Mouse (Mus musculus) limb, embryonic 11.5 days (tissue): Measurements from ENCODE around the gene Usp2. TPM values are rescaled to one million over a fixed set of nuclear protein-coding genes. Genes with fewer than 3 reads are reported as not detected.
A peak's percentile ranks its signal among the peaks of the same experiment; 100 is the strongest.

Experiments used
- ATAC-seq: fragments of 200-750 bp; cut with Nextera tagmentation; 2 replicates; pipeline ENCODE4 v1.8.0; 2017; ENCODE audit warnings: low read depth; ENCODE audit not compliant: insufficient number of reproducible peaks, low FRiP score, low TSS enrichment
- DNase-seq: peaks from one replicate; pipeline ENCODE4 v3.0.0-alpha.2; 2015; ENCODE audit warnings: low spot score
- H3K27ac ChIP-seq: fragments of 300-500 bp; sonication (generic); replicated peaks from 2 replicates; pipeline ENCODE4 v1.5.1; 2014; ENCODE audit warnings: low read depth, mild to moderate bottlenecking, low read length
- H3K27me3 ChIP-seq: fragments of 300-500 bp; sonication (generic); 2 replicates; pipeline ENCODE4 v1.6.1; 2014; ENCODE audit warnings: mild to moderate bottlenecking, low read length, mixed read lengths; ENCODE audit not compliant: control insufficient read depth, insufficient read depth
- H3K36me3 ChIP-seq: fragments of 300-500 bp; sonication (generic); 2 replicates; pipeline ENCODE4 v1.6.1; 2014; ENCODE audit warnings: mild to moderate bottlenecking, low read length, moderate library complexity, mixed read lengths; ENCODE audit not compliant: control insufficient read depth, insufficient read depth
- H3K4me1 ChIP-seq: fragments of 300-500 bp; sonication (generic); 2 replicates; pipeline ENCODE4 v1.6.1; 2014; ENCODE audit warnings: low read length, mixed read lengths; ENCODE audit not compliant: control insufficient read depth, insufficient read depth
- H3K4me2 ChIP-seq: fragments of 300-500 bp; sonication (generic); 2 replicates; pipeline ENCODE4 v1.6.1; 2014; ENCODE audit warnings: low read depth, mild to moderate bottlenecking, moderate library complexity; ENCODE audit not compliant: severe bottlenecking
- H3K4me3 ChIP-seq: fragments of 300-500 bp; sonication (generic); 2 replicates; pipeline ENCODE4 v1.5.1; 2014; ENCODE audit warnings: low read depth, low read length
- H3K9ac ChIP-seq: fragments of 300-500 bp; sonication (generic); 2 replicates; pipeline ENCODE4 v1.6.1; 2014; ENCODE audit warnings: mild to moderate bottlenecking, low read length
- H3K9me3 ChIP-seq: fragments of 300-500 bp; sonication (generic); 2 replicates; pipeline ENCODE4 v1.6.1; 2016; ENCODE audit warnings: low read length; ENCODE audit not compliant: control insufficient read depth
- WGBS: fragments of 180-500 bp; shearing (Covaris S2); extraction: QIAGEN DNeasy Blood & Tissue Kit; methylation state at CpG from one replicate; pipeline ENCODE4 v1.1.7; 2014; 5-methylcytosine and 5-hydroxymethylcytosine counted together
- polyA plus RNA-seq: library from polyadenylated mRNA; unstranded; fragments of >200 nt; fragmentation: Nextera tagmentation; extraction: Ambion mirVana; gene quantifications from 2 replicates; pipeline ENCODE4 v1.2.1, GENCODE M21; 2014

The Usp2 gene
- polyA plus RNA-seq, 1 experiment from 2014 or later: 8.7 TPM

GRCm38 (mm10) chr9:44043708-44044425, 23.0 kb upstream of the Usp2 start:
- 2% methylated on average over 23 of the region's 23 CpGs for WGBS
- no peaks in the 10 kb centered on the region for H3K9me3 ChIP-seq
- ATAC-seq: no peak
- peak overlapping the region; percentile 62 for H3K4me2 ChIP-seq
- H3K4me1 ChIP-seq: peaks cover 4% of the 10 kb centered on the region; the same call in 1 of the 2 replicates
- H3K9ac ChIP-seq: no peak overlapping the region
- no peak overlapping the region for H3K27ac ChIP-seq
- peak overlapping the region; percentile 26 for H3K4me3 ChIP-seq
- H3K27me3 ChIP-seq: peaks cover 29% of the 10 kb centered on the region
- DNase-seq: no peak
- no peaks in the 10 kb centered on the region for H3K36me3 ChIP-seq

DNA sequence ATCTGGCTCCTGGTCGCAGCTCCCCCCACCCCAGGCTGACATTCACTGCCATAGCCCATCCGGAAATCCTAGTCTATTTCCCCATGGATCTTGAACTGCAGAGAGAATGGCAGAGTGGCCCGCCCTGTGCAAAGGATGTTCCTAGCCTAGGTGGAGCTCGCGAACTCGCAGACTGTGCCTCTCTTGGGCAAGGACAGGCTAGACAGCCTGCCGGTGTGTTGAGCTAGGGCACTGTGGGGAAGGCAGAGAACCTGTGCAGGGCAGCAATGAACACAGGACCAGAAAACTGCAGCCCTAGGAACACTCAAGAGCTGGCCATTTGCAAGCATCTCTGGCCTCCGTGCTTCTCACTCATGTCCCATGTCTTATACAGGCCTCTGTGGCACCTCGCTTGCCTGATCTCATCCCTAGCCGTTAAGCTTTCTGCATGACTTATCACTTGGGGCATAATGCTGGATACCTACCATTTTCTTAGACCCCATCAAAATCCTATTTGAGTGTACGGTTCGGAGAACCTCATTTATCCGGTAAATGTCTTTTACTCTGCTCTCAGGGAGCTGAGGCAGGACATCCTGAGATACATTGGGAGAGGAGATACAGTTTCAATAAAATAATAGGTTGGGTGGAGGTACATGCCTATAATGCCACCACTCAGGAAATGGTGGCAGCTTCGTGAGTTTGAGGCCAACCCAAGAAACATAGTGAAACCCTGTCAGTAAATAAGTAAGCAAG, 22.2 kb upstream of the Usp2 start:
- H3K4me2 ChIP-seq: no peak overlapping the region
- H3K4me1 ChIP-seq: peaks cover 4% of the 10 kb centered on the region; the same call in 1 of the 2 replicates
- 43% methylated on average over 14 of the region's 14 CpGs for WGBS
- no peaks in the 10 kb centered on the region for H3K9me3 ChIP-seq
- peaks cover 29% of the 10 kb centered on the region for H3K27me3 ChIP-seq
- ATAC-seq (no peak), DNase-seq (peak; percentile 25)
- no peaks in the 10 kb centered on the region for H3K36me3 ChIP-seq
- H3K27ac ChIP-seq: no peak overlapping the region
- no peak overlapping the region for H3K4me3 ChIP-seq
- no peak overlapping the region for H3K9ac ChIP-seq

DNA sequence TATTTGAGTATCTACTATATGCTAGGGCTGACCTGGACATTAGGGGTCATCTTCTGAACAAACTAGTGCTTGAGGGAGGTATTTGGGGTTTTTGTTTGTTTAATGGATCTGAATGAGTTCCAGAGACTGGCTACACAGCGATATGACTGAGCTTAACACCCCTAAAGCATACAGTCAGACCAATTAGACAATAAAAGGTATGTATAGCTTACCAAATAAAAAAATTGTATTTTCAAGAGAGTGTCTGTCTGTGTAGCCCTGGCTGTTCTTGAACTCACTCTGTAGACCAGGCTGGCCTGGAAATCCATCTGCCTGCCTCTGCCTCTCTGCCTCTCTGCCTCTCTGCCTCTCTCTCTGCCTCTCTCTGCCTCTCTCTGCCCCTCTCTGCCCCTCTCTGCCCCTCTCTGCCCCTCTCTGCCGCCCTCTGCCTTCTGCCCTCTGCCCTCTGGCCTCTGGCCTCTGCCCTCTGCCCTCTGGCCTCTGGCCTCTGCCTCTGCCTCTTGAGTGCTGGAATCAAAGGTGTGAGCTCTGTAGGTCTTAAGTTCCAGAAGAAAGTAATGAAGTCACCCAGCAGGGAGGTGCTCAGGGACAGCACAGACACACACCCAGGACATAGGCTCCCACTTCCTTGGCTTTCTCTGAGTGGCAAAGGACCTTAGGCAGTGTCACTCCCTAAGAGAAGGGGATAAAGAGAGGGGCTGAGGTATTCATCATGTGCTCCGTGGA, 21.5 kb upstream of the Usp2 start:
- peaks cover 4% of the 10 kb centered on the region; the same call in 1 of the 2 replicates for H3K4me1 ChIP-seq
- H3K36me3 ChIP-seq: no peaks in the 10 kb centered on the region
- H3K9me3 ChIP-seq: no peaks in the 10 kb centered on the region
- no peak overlapping the region for H3K4me3 ChIP-seq
- DNase-seq: no peak
- no peak for ATAC-seq
- peaks cover 29% of the 10 kb centered on the region for H3K27me3 ChIP-seq
- no peak overlapping the region for H3K4me2 ChIP-seq
- 76% methylated on average over 3 of the region's 3 CpGs for WGBS
- no peak overlapping the region for H3K27ac ChIP-seq
- no peak overlapping the region for H3K9ac ChIP-seq

DNA sequence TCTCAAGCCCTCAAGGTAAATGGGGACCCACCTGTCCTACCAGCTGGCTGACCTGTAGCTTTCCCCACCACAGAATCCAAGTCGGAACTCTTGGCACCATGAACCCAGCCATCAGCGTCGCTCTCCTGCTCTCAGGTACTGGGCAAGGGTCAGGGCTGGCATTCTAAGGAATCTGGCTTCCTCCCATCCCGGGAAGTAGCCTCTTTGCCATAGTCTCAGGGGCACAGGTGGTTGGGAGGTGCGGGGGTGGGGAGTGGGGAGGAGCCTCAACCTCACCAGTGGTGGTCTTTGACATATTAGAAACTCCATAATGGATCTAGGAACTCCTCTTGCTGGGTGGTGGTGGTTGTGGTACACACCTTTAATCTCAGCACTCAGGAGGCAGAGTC, 20.9 kb upstream of the Usp2 start:
- Histone ChIP-seq H3K4me3 (no peak overlapping the region), H3K9me3 (no peaks in the 10 kb centered on the region), H3K9ac (no peak overlapping the region), H3K4me1 (peaks cover 4% of the 10 kb centered on the region; the same call in 1 of the 2 replicates), H3K27ac (no peak overlapping the region), H3K4me2 (no peak overlapping the region), H3K27me3 (peaks cover 29% of the 10 kb centered on the region), H3K36me3 (no peaks in the 10 kb centered on the region)
- ATAC-seq (no peak), DNase-seq (no peak)
- WGBS: 81% methylated on average over 5 of the region's 5 CpGs

DNA sequence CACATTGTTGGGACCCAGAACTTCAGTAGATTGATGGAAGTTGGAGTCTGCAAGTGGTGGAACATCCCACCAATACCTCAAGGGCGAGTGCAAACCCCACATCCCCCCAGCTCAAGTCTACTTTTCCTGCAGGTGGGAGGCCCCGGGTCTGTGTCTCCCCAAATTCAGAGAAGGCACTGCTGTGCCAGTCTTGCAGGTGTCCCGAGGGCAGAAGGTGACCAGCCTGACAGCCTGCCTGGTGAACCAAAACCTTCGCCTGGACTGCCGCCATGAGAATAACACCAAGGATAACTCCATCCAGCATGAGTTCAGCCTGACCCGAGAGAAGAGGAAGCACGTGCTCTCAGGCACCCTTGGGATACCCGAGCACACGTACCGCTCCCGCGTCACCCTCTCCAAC, 20.4 kb upstream of the Usp2 start:
- DNase-seq (no peak), ATAC-seq (no peak)
- no peaks in the 10 kb centered on the region for H3K9me3 ChIP-seq
- no peak overlapping the region for H3K4me2 ChIP-seq
- peaks cover 29% of the 10 kb centered on the region for H3K27me3 ChIP-seq
- no peak overlapping the region for H3K4me3 ChIP-seq
- no peaks in the 10 kb centered on the region for H3K36me3 ChIP-seq
- 88% methylated on average over 12 of the region's 12 CpGs for WGBS
- H3K9ac ChIP-seq: no peak overlapping the region
- peaks cover 4% of the 10 kb centered on the region; the same call in 1 of the 2 replicates for H3K4me1 ChIP-seq
- no peak overlapping the region for H3K27ac ChIP-seq

DNA sequence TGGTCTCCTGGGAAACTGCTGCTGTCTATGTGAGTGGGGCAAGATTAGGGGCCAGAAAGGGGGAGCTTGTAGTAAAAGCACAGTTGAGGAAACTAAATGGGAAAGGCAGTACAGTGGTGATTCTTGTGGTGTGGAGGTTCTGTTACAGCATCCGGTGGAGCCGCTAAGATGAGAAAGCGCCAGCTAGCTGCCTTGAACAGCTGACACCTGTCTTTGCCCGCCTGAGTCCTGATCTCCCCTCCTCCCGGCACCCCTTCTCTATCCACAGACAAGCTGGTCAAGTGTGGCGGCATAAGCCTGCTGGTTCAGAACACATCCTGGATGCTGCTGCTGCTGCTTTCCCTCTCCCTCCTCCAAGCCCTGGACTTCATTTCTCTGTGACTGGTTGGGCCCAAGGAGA, 19.8 kb upstream of the Usp2 start:
- DNase-seq (no peak), ATAC-seq (no peak)
- H3K9ac ChIP-seq: no peak overlapping the region; the same call in 1 of the 2 replicates
- peaks cover 4% of the 10 kb centered on the region; the same call in 1 of the 2 replicates for H3K4me1 ChIP-seq
- H3K27ac ChIP-seq: no peak overlapping the region
- H3K9me3 ChIP-seq: no peaks in the 10 kb centered on the region
- WGBS: 58% methylated on average over 6 of the region's 6 CpGs
- H3K27me3 ChIP-seq: peaks cover 29% of the 10 kb centered on the region
- H3K4me3 ChIP-seq: no peak overlapping the region
- H3K36me3 ChIP-seq: no peaks in the 10 kb centered on the region
- H3K4me2 ChIP-seq: no peak overlapping the region

DNA sequence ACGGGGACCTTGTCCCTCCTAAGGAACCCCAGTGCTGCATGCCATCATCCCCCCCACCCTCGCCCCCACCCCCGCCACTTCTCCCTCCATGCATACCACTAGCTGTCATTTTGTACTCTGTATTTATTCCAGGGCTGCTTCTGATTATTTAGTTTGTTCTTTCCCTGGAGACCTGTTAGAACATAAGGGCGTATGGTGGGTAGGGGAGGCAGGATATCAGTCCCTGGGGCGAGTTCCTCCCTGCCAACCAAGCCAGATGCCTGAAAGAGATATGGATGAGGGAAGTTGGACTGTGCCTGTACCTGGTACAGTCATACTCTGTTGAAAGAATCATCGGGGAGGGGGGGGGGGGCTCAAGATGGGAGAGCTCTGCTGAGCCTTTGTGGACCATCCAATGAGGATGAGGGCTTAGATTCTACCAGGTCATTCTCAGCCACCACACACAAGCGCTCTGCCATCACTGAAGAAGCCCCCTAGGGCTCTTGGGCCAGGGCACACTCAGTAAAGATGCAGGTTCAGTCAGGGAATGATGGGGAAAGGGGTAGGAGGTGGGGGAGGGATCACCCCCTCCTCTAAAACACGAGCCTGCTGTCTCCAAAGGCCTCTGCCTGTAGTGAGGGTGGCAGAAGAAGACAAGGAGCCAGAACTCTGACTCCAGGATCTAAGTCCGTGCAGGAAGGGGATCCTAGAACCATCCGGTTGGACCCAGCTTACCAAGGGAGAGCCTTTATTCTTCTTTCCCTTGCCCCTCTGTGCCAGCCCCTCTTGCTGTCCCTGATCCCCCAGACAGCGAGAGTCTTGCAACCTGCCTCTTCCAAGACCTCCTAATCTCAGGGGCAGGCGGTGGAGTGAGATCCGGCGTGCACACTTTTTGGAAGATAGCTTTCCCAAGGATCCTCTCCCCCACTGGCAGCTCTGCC, 19.0 kb upstream of the Usp2 start:
- no peak for ATAC-seq
- 79% methylated on average over 14 of the region's 14 CpGs for WGBS
- Histone ChIP-seq H3K4me1 (peaks cover 4% of the 10 kb centered on the region; the same call in 1 of the 2 replicates), H3K9me3 (no peaks in the 10 kb centered on the region), H3K4me3 (no peak overlapping the region), H3K27me3 (peaks cover 25% of the 10 kb centered on the region), H3K4me2 (no peak overlapping the region), H3K9ac (no peak overlapping the region), H3K36me3 (no peaks in the 10 kb centered on the region), H3K27ac (no peak overlapping the region)
- no peak for DNase-seq
